Mouse (Mus musculus): ENCODE data around the gene Hap1. TPM values are rescaled to one million over a fixed set of nuclear protein-coding genes. Genes with fewer than 3 reads are reported as not detected.

The Hap1 gene
- total and polyA plus RNA-seq, 3 experiments, result 6.6 to 34.8 TPM; not detected in 1

Other genes starting within 250 kb of the Hap1 start
- not detected in 2 replicates for gene Krt13, start 234.6 kb downstream of the Hap1 start, total RNA-seq (2012; rRNA removed)
- gene Krt13, start 234.6 kb downstream of the Hap1 start, polyA plus RNA-seq (2012; ENCODE audit: insufficient read depth in 1 of 2, insufficient read length in 2 of 2, low read depth in 1 of 2, low replicate concordance in 2 of 2, missing spikeins in 1 of 2), result not detected
- not detected in 2 replicates for gene Krt15, start 220.2 kb downstream of the Hap1 start, total RNA-seq (2012; rRNA removed)
- gene Krt15, start 220.2 kb downstream of the Hap1 start, polyA plus RNA-seq (2012; ENCODE audit: insufficient read depth in 1 of 2, insufficient read length in 2 of 2, low read depth in 1 of 2, low replicate concordance in 2 of 2, missing spikeins in 1 of 2), result not detected
- not detected in 2 replicates for gene Krt19, start 207.5 kb downstream of the Hap1 start, total RNA-seq (2012; rRNA removed)
- not detected for gene Krt19, start 207.5 kb downstream of the Hap1 start, polyA plus RNA-seq (2012; ENCODE audit: insufficient read depth in 1 of 2, insufficient read length in 2 of 2, low read depth in 1 of 2, low replicate concordance in 2 of 2, missing spikeins in 1 of 2)
- not detected in 2 replicates for gene Krt9, start 162.9 kb downstream of the Hap1 start, total RNA-seq (2012; rRNA removed)
- not detected for gene Krt9, start 162.9 kb downstream of the Hap1 start, polyA plus RNA-seq (2012; ENCODE audit: insufficient read depth in 1 of 2, insufficient read length in 2 of 2, low read depth in 1 of 2, low replicate concordance in 2 of 2, missing spikeins in 1 of 2)
- not detected in 2 replicates for gene Krt14, start 148.6 kb downstream of the Hap1 start, total RNA-seq (2012; rRNA removed)
- not detected for gene Krt14, start 148.6 kb downstream of the Hap1 start, polyA plus RNA-seq (2012; ENCODE audit: insufficient read depth in 1 of 2, insufficient read length in 2 of 2, low read depth in 1 of 2, low replicate concordance in 2 of 2, missing spikeins in 1 of 2)
- gene Krt16, start 107.2 kb downstream of the Hap1 start, total RNA-seq (2012; rRNA removed), result not detected in 2 replicates
- not detected for gene Krt16, start 107.2 kb downstream of the Hap1 start, polyA plus RNA-seq (2012; ENCODE audit: insufficient read depth in 1 of 2, insufficient read length in 2 of 2, low read depth in 1 of 2, low replicate concordance in 2 of 2, missing spikeins in 1 of 2)
- not detected in 2 replicates for gene Krt17, start 95.1 kb downstream of the Hap1 start, total RNA-seq (2012; rRNA removed)
- gene Krt17, start 95.1 kb downstream of the Hap1 start, polyA plus RNA-seq (2012; ENCODE audit: insufficient read depth in 1 of 2, insufficient read length in 2 of 2, low read depth in 1 of 2, low replicate concordance in 2 of 2, missing spikeins in 1 of 2), result not detected
- gene Krt42, start 86.3 kb downstream of the Hap1 start, total RNA-seq (2012; rRNA removed), result not detected in 2 replicates
- not detected for gene Krt42, start 86.3 kb downstream of the Hap1 start, polyA plus RNA-seq (2012; ENCODE audit: insufficient read depth in 1 of 2, insufficient read length in 2 of 2, low read depth in 1 of 2, low replicate concordance in 2 of 2, missing spikeins in 1 of 2)
- 320 and 383 TPM in 2 replicates for gene Eif1, start 36.2 kb downstream of the Hap1 start, total RNA-seq (2012; rRNA removed)
- gene Eif1, start 36.2 kb downstream of the Hap1 start, polyA plus RNA-seq (2012; ENCODE audit: insufficient read depth in 1 of 2, insufficient read length in 2 of 2, low read depth in 1 of 2, low replicate concordance in 2 of 2, missing spikeins in 1 of 2), result 100 to 1,000 TPM; 289 to 926 TPM
- not detected in 2 replicates for gene Gast, start 21.7 kb downstream of the Hap1 start, total RNA-seq (2012; rRNA removed)
- not detected for gene Gast, start 21.7 kb downstream of the Hap1 start, polyA plus RNA-seq (2012; ENCODE audit: insufficient read depth in 1 of 2, insufficient read length in 2 of 2, low read depth in 1 of 2, low replicate concordance in 2 of 2, missing spikeins in 1 of 2)
- 1.0 and 1.4 TPM in 2 replicates for gene Jup, start 41.6 kb upstream of the Hap1 start, total RNA-seq (2012; rRNA removed)
- 1 to 10 TPM in 1 of 2 experiments, not detected in 1; 8.5 TPM for gene Jup, start 41.6 kb upstream of the Hap1 start, polyA plus RNA-seq (2012; ENCODE audit: insufficient read depth in 1 of 2, insufficient read length in 2 of 2, low read depth in 1 of 2, low replicate concordance in 2 of 2, missing spikeins in 1 of 2)
- gene P3h4, start 58.7 kb upstream of the Hap1 start, total RNA-seq (2012; rRNA removed), result not detected in 2 replicates
- gene P3h4, start 58.7 kb upstream of the Hap1 start, polyA plus RNA-seq (2012; ENCODE audit: insufficient read depth in 1 of 2, insufficient read length in 2 of 2, low read depth in 1 of 2, low replicate concordance in 2 of 2, missing spikeins in 1 of 2), result under 1 TPM in 1 of 2 experiments, not detected in 1; 0.88 TPM
- gene Fkbp10, start 59.6 kb upstream of the Hap1 start, total RNA-seq (2012; rRNA removed), result 0.19 TPM in 1 of 2 replicates, not detected in the other
- gene Fkbp10, start 59.6 kb upstream of the Hap1 start, polyA plus RNA-seq (2012; ENCODE audit: insufficient read depth in 1 of 2, insufficient read length in 2 of 2, low read depth in 1 of 2, low replicate concordance in 2 of 2, missing spikeins in 1 of 2), result under 1 TPM in 1 of 2 experiments, not detected in 1; 0.28 TPM
- 58.0 and 61.3 TPM in 2 replicates for gene Nt5c3b, start 85.7 kb upstream of the Hap1 start, total RNA-seq (2012; rRNA removed)
- 100 to 1,000 TPM in 1 of 2 experiments, 10 to 100 TPM in 1; 79.2 to 287 TPM for gene Nt5c3b, start 85.7 kb upstream of the Hap1 start, polyA plus RNA-seq (2012; ENCODE audit: insufficient read depth in 1 of 2, insufficient read length in 2 of 2, low read depth in 1 of 2, low replicate concordance in 2 of 2, missing spikeins in 1 of 2)
- 0.56 and 0.65 TPM in 2 replicates for gene Klhl10, start 85.8 kb upstream of the Hap1 start, total RNA-seq (2012; rRNA removed)
- under 1 TPM in 1 of 2 experiments, not detected in 1; 0.81 TPM for gene Klhl10, start 85.8 kb upstream of the Hap1 start, polyA plus RNA-seq (2012; ENCODE audit: insufficient read depth in 1 of 2, insufficient read length in 2 of 2, low read depth in 1 of 2, low replicate concordance in 2 of 2, missing spikeins in 1 of 2)
- gene Klhl11, start 116.6 kb upstream of the Hap1 start, total RNA-seq (2012; rRNA removed), result 31.5 and 34.7 TPM in 2 replicates
- 10 to 100 TPM in 1 of 2 experiments, not detected in 1; 11.5 TPM for gene Klhl11, start 116.6 kb upstream of the Hap1 start, polyA plus RNA-seq (2012; ENCODE audit: insufficient read depth in 1 of 2, insufficient read length in 2 of 2, low read depth in 1 of 2, low replicate concordance in 2 of 2, missing spikeins in 1 of 2)
- 220 and 234 TPM in 2 replicates for gene Acly, start 171.9 kb upstream of the Hap1 start, total RNA-seq (2012; rRNA removed)
- 100 to 1,000 TPM in 1 of 2 experiments, not detected in 1; 167 TPM for gene Acly, start 171.9 kb upstream of the Hap1 start, polyA plus RNA-seq (2012; ENCODE audit: insufficient read depth in 1 of 2, insufficient read length in 2 of 2, low read depth in 1 of 2, low replicate concordance in 2 of 2, missing spikeins in 1 of 2)
- gene Ttc25, start 189.5 kb upstream of the Hap1 start, total RNA-seq (2012; rRNA removed), result 0.23 and 0.46 TPM in 2 replicates
- gene Ttc25, start 189.5 kb upstream of the Hap1 start, polyA plus RNA-seq (2012; ENCODE audit: insufficient read depth in 1 of 2, insufficient read length in 2 of 2, low read depth in 1 of 2, low replicate concordance in 2 of 2, missing spikeins in 1 of 2), result under 1 TPM in 1 of 2 experiments, not detected in 1; 0.92 TPM
- gene Cnp, start 218.8 kb upstream of the Hap1 start, total RNA-seq (2012; rRNA removed), result 19.0 and 20.1 TPM in 2 replicates
- gene Cnp, start 218.8 kb upstream of the Hap1 start, polyA plus RNA-seq (2012; ENCODE audit: insufficient read depth in 1 of 2, insufficient read length in 2 of 2, low read depth in 1 of 2, low replicate concordance in 2 of 2, missing spikeins in 1 of 2), result 10 to 100 TPM in 1 of 2 experiments, not detected in 1; 20.8 TPM